Mouse (Mus musculus) urinary bladder, postnatal 4 days (tissue): ENCODE measurements at regions not wholly inside any gene's neighbourhood (a gene's known extent, or its start where the extent isn't known, plus 50 kb on each side); places are given as distances from the start of the nearest gene placed in this dataset.
A peak's percentile ranks its signal among the peaks of the same experiment; 100 is the strongest.

Source experiments
- DNase-seq, 2 experiments: peaks; one replicate each; pipeline ENCODE4 v3.0.0; 2021 to 2022; ENCODE audit warnings: low spot score in 2 of 2

DNA sequence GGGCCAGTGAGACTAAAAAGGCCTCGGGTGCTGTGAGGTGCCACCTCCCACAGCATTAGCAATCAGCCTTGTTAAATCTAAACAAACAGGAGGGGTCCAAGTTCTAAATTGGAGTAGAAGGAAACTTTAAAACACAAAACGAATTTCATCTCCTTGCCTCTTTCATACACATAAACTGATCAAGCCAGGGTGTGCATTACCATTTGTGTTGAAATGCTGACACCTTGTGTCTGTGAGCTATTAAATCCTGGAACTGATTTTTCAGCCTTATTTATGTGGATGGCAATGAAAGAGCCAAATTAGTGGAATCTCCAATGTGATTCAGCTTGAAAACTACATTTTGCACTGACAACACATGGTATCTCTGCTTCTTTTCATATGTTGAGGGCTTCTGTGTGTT is 114.8 kb downstream of the Pcsk1 start:
- DNase-seq = no peak

GRCm38 (mm10) chr13:75223944-75224343 is 134.3 kb downstream of the Pcsk1 start:
- DNase-seq = no peak

GRCm38 (mm10) chr13:75225581-75226297 is 136.1 kb downstream of the Pcsk1 start:
- DNase-seq = no peak

- DNase-seq = peak in 1 of 2 experiments; percentile 64
Measured at GRCm38 (mm10) chr13:75227616-75228277, 138.1 kb downstream of the Pcsk1 start.

- no peak for DNase-seq
Measured at GRCm38 (mm10) chr13:75236424-75236823, 146.8 kb downstream of the Pcsk1 start.
